Mouse (Mus musculus): ENCODE results near the gene Dlgap5. TPM values are rescaled to one million over a fixed set of nuclear protein-coding genes. Genes with fewer than 3 reads are reported as not detected.

Gene Dlgap5
- polyA plus RNA-seq, 1 experiment = 0.21 TPM

GRCm38 (mm10) chr14:47373728-47374678 lies 44.2 kb downstream of the Dlgap5 start:
- no peak overlapping the region for H3K4me3 ChIP-seq (ENCODE audit: insufficient read depth, low read length)
- no peak for TF ChIP-seq POLR2A (IDR thresholded peaks at IDR 0.05; ENCODE audit: extremely low read depth, insufficient read depth, low read length)
- TF ChIP-seq CTCF (IDR thresholded peaks at IDR 0.05; ENCODE audit: extremely low read depth, insufficient read depth, low read length) = no peak
- H3K4me1 ChIP-seq (ENCODE audit: control insufficient read depth, insufficient read depth, low read length) = peaks cover 3% of the 10 kb centered on the region; the same call in 1 of the 2 replicates
- H3K27ac ChIP-seq (ENCODE audit: insufficient read depth, low read length) = no peak overlapping the region

- no peak overlapping the region for H3K4me3 ChIP-seq (ENCODE audit: insufficient read depth, low read length)
- H3K4me1 ChIP-seq (ENCODE audit: control insufficient read depth, insufficient read depth, low read length) = peaks cover 2% of the 10 kb centered on the region; the same call in 1 of the 2 replicates
- H3K27ac ChIP-seq (ENCODE audit: insufficient read depth, low read length) = no peak overlapping the region
- TF ChIP-seq POLR2A (IDR thresholded peaks at IDR 0.05; ENCODE audit: extremely low read depth, insufficient read depth, low read length) = no peak
- no peak for TF ChIP-seq CTCF (IDR thresholded peaks at IDR 0.05; ENCODE audit: extremely low read depth, insufficient read depth, low read length)
Observed at GRCm38 (mm10) chr14:47371689-47372088, 46.5 kb downstream of the Dlgap5 start.

GRCm38 (mm10) chr14:47370790-47371189 lies 47.4 kb downstream of the Dlgap5 start:
- Histone ChIP-seq H3K4me1 (ENCODE audit: control insufficient read depth, insufficient read depth, low read length) (peaks cover 2% of the 10 kb centered on the region), H3K4me3 (ENCODE audit: insufficient read depth, low read length) (no peak overlapping the region), H3K27ac (ENCODE audit: insufficient read depth, low read length) (no peak overlapping the region)
- TF ChIP-seq CTCF (IDR thresholded peaks at IDR 0.05; ENCODE audit: extremely low read depth, insufficient read depth, low read length) = no peak
- TF ChIP-seq POLR2A (IDR thresholded peaks at IDR 0.05; ENCODE audit: extremely low read depth, insufficient read depth, low read length) = no peak

- Histone ChIP-seq H3K4me3 (ENCODE audit: insufficient read depth, low read length) (no peak overlapping the region), H3K27ac (ENCODE audit: insufficient read depth, low read length) (no peak overlapping the region), H3K4me1 (ENCODE audit: control insufficient read depth, insufficient read depth, low read length) (peaks cover 2% of the 10 kb centered on the region)
- TF ChIP-seq POLR2A (IDR thresholded peaks at IDR 0.05; ENCODE audit: extremely low read depth, insufficient read depth, low read length) = no peak
- TF ChIP-seq CTCF (IDR thresholded peaks at IDR 0.05; ENCODE audit: extremely low read depth, insufficient read depth, low read length) = no peak
Observed at GRCm38 (mm10) chr14:47369741-47370140, 48.5 kb downstream of the Dlgap5 start.

- Histone ChIP-seq H3K27ac (ENCODE audit: insufficient read depth, low read length) (no peak within 1 kb of the TSS), H3K4me3 (ENCODE audit: insufficient read depth, low read length) (no peak within 1 kb of the TSS), H3K4me1 (ENCODE audit: control insufficient read depth, insufficient read depth, low read length) (peaks cover 2% of the 10 kb centered on the region)
- 0 out of 2 replicates have a peak, but pooled peaks have one; percentile 11 for TF ChIP-seq POLR2A (IDR thresholded peaks at IDR 0.05; ENCODE audit: extremely low read depth, insufficient read depth, low read length)
- no peak for TF ChIP-seq CTCF (IDR thresholded peaks at IDR 0.05; ENCODE audit: extremely low read depth, insufficient read depth, low read length)
Observed at GRCm38 (mm10) chr14:47367461-47367860, 50.7 kb downstream of the Dlgap5 start, which contains the start of gene Lgals3. Gene Lgals3, plus strand, starts transcription at chr14:47367751.

GRCm38 (mm10) chr14:47366881-47367321 lies 51.3 kb downstream of the Dlgap5 start:
- H3K27ac ChIP-seq (ENCODE audit: insufficient read depth, low read length) = no peak overlapping the region
- no peak for TF ChIP-seq CTCF (IDR thresholded peaks at IDR 0.05; ENCODE audit: extremely low read depth, insufficient read depth, low read length)
- no peak for TF ChIP-seq POLR2A (IDR thresholded peaks at IDR 0.05; ENCODE audit: extremely low read depth, insufficient read depth, low read length)
- peaks cover 2% of the 10 kb centered on the region for H3K4me1 ChIP-seq (ENCODE audit: control insufficient read depth, insufficient read depth, low read length)
- no peak overlapping the region for H3K4me3 ChIP-seq (ENCODE audit: insufficient read depth, low read length)

GRCm38 (mm10) chr14:47364742-47365449 lies 53.3 kb downstream of the Dlgap5 start:
- Histone ChIP-seq H3K4me1 (ENCODE audit: control insufficient read depth, insufficient read depth, low read length) (peaks cover 2% of the 10 kb centered on the region), H3K4me3 (ENCODE audit: insufficient read depth, low read length) (no peak overlapping the region), H3K27ac (ENCODE audit: insufficient read depth, low read length) (no peak overlapping the region)
- TF ChIP-seq POLR2A (IDR thresholded peaks at IDR 0.05; ENCODE audit: extremely low read depth, insufficient read depth, low read length) = no peak
- TF ChIP-seq CTCF (IDR thresholded peaks at IDR 0.05; ENCODE audit: extremely low read depth, insufficient read depth, low read length) = no peak

- H3K4me1 ChIP-seq (ENCODE audit: control insufficient read depth, insufficient read depth, low read length) = no peaks in the 10 kb centered on the region; the same call in 1 of the 2 replicates
- no peak overlapping the region for H3K4me3 ChIP-seq (ENCODE audit: insufficient read depth, low read length)
- H3K27ac ChIP-seq (ENCODE audit: insufficient read depth, low read length) = no peak overlapping the region
- TF ChIP-seq CTCF (IDR thresholded peaks at IDR 0.05; ENCODE audit: extremely low read depth, insufficient read depth, low read length) = no peak
- TF ChIP-seq POLR2A (IDR thresholded peaks at IDR 0.05; ENCODE audit: extremely low read depth, insufficient read depth, low read length) = no peak
Observed at GRCm38 (mm10) chr14:47361899-47362298, 56.3 kb downstream of the Dlgap5 start.

GRCm38 (mm10) chr14:47361418-47361817 lies 56.8 kb downstream of the Dlgap5 start:
- TF ChIP-seq POLR2A (IDR thresholded peaks at IDR 0.05; ENCODE audit: extremely low read depth, insufficient read depth, low read length) = no peak
- no peak for TF ChIP-seq CTCF (IDR thresholded peaks at IDR 0.05; ENCODE audit: extremely low read depth, insufficient read depth, low read length)
- no peaks in the 10 kb centered on the region; the same call in 1 of the 2 replicates for H3K4me1 ChIP-seq (ENCODE audit: control insufficient read depth, insufficient read depth, low read length)

More at GRCm38 (mm10) chr14:47361418-47361817, 56.8 kb downstream of the Dlgap5 start:
- H3K4me3 ChIP-seq (ENCODE audit: insufficient read depth, low read length) = no peak overlapping the region
- no peak overlapping the region for H3K27ac ChIP-seq (ENCODE audit: insufficient read depth, low read length)

Data from cortical plate, adult 2 months (tissue).